Mouse (Mus musculus) Patski (cell line): ENCODE measurements around the gene Sowaha. TPM values are rescaled to one million over a fixed set of nuclear protein-coding genes. Genes with fewer than 3 reads are reported as not detected.

Experiments
- ATAC-seq: fragments of 100-300 bp; one replicate; pipeline ENCODE4 v1.8.0; 2021
- CTCF ChIA-PET: fragments of 350-600 bp; sonication (Branson Sonifier 250); formaldehyde crosslinking; loops from one replicate; lab custom pipeline; 2022; ENCODE audit warnings: inconsistent platforms; lab: Charles Lee
- POLR2A ChIA-PET: fragments of 350-600 bp; sonication (Branson Sonifier 250); formaldehyde crosslinking; loops from one replicate; lab custom pipeline; 2022; ENCODE audit warnings: antibody characterized with exemption, inconsistent platforms; lab: Charles Lee
- DNase-seq: peaks from one replicate; pipeline ENCODE4 v3.0.0-alpha.2; 2011; ENCODE audit warnings: low read depth, low spot score
- H3K27me3 ChIP-seq: fragments of 371-371 bp; one replicate; pipeline ENCODE4 v1.5.1; 2021
- CTCF ChIP-seq: fragments of 100-300 bp; IDR thresholded peaks from one replicate; pipeline ENCODE4 v1.5.1; 2021
- in situ Hi-C: fragments of 300-500 bp; cut with MboI; formaldehyde crosslinking; loops from 3 replicates; pipeline ENCODE4 v1.11.1; 2018; ENCODE audit warnings: low pct_unique_long_range_greater_than_20kb, mixed read lengths
- polyA plus RNA-seq: library from polyadenylated mRNA; unstranded; gene quantifications from one replicate; pipeline ENCODE4 v1.2.3, GENCODE M21; 2021

The Sowaha gene
- not detected for polyA plus RNA-seq

- CTCF ChIA-PET: no interaction called here
- in situ Hi-C loops: no loop called here
Measured at GRCm38 (mm10) chr11:53479783-53480301, at the start of gene Sowaha, which contains the start of gene Gm9945. TSS of gene Sowaha (minus strand) at chr11:53480274. TSS of gene Gm9945 (plus strand) at chr11:53480166.

GRCm38 (mm10) chr11:53529253-53529557 lies 49.1 kb upstream of the Sowaha start:
- TF ChIP-seq CTCF: no peak
- POLR2A ChIA-PET: no interaction called here
- no peak for ATAC-seq
- H3K27me3 ChIP-seq: no peaks in the 10 kb centered on the region
- in situ Hi-C loops: no loop called here
- DNase-seq: no peak
- CTCF ChIA-PET: no interaction called here

More at GRCm38 (mm10) chr11:53479783-53480301, at the start of gene Sowaha, which contains the start of gene Gm9945:
- TF ChIP-seq CTCF: no peak
- ATAC-seq (no peak), DNase-seq (no peak)
- H3K27me3 ChIP-seq: peaks cover 50% of the 10 kb centered on the region
- POLR2A ChIA-PET: no interaction called here

DNA sequence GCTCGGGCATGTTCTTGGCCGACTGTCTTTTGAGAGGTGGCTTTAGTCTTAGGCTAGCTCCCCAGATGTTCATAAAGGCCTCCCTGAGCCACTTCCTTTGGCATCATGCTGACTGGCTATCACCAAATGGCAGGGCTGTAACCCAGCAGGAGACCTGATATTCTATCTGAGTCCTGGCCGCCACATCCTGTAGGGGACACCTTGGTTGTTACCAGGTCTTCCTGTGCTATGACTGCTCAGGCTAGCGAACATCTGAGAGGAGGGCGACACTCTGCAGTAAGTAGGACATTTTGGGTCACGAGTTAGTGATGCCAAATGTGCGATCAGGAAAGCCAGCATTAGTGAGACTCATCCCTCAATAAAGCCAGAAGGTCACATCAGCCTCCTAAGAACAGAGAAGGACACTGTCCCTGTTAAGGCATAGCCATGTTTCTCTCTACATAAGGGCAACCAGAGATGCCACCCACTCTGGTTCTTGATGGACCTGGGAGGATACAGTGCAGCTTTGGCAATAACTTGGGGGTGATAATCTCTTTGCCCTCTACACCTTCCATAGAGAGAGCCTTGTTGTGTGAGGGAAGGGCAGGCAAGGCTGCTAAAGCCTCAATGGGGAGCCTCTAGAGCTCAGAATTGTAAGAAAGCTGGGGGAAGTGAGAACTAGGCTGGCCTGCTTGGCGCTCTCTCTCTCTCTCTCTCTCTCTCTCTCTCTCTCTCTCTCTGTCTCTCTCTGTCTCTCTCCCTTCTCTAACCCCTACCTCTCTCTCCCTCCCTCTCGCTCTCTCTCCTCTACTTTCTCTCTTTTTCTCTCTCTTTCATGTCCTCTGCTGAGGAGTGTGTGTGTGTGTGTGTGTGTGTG lies 48.6 kb upstream of the Sowaha start:
- TF ChIP-seq CTCF: no peak
- in situ Hi-C loops: no loop called here
- CTCF ChIA-PET: no interaction called here
- no peak for DNase-seq
- POLR2A ChIA-PET: no interaction called here
- ATAC-seq: no peak
- H3K27me3 ChIP-seq: no peaks in the 10 kb centered on the region

DNA sequence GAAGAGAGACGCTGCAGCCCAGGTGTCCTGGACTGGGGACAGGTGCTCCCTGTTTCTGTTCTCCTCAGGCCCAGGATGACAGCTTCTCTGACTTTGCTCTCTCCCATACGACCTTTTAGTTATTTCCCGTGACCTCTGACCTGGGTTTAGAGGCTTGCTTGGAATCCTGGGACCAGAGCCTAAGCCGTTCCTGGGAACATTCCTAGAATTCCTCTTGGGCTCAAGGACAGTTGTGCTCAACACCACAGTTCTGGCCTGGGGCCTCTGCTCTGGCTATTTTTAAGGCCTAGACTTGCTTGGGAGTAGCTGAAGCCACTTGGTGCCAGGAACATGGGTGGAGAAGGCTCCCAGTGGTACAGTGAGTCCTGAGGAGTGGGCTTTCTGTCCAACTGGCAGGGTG lies 45.4 kb upstream of the Sowaha start:
- no peaks in the 10 kb centered on the region for H3K27me3 ChIP-seq
- in situ Hi-C loops: no loop called here
- ChIA-PET POLR2A (no interaction called here), CTCF (interaction anchor here (1.4 to 2.1 kb wide), 2 partner anchors 18 to 26 kb away, joined by 3 to 7 read pairs; no protein-coding TSS in a partner anchor)
- TF ChIP-seq CTCF: no peak
- no peak for ATAC-seq
- DNase-seq: no peak

GRCm38 (mm10) chr11:53524905-53525304 lies 44.8 kb upstream of the Sowaha start:
- no peak for TF ChIP-seq CTCF
- POLR2A ChIA-PET: interaction anchor here (0.6 kb wide), 1 partner anchor 219 kb away, joined by 5 read pairs; no protein-coding TSS in a partner anchor
- DNase-seq: no peak
- no peak for ATAC-seq
- CTCF ChIA-PET: interaction anchor here (1.4 kb wide), 1 partner anchor 17 kb away, joined by 3 read pairs; no protein-coding TSS in a partner anchor
- in situ Hi-C loops: no loop called here
- no peaks in the 10 kb centered on the region for H3K27me3 ChIP-seq

DNA sequence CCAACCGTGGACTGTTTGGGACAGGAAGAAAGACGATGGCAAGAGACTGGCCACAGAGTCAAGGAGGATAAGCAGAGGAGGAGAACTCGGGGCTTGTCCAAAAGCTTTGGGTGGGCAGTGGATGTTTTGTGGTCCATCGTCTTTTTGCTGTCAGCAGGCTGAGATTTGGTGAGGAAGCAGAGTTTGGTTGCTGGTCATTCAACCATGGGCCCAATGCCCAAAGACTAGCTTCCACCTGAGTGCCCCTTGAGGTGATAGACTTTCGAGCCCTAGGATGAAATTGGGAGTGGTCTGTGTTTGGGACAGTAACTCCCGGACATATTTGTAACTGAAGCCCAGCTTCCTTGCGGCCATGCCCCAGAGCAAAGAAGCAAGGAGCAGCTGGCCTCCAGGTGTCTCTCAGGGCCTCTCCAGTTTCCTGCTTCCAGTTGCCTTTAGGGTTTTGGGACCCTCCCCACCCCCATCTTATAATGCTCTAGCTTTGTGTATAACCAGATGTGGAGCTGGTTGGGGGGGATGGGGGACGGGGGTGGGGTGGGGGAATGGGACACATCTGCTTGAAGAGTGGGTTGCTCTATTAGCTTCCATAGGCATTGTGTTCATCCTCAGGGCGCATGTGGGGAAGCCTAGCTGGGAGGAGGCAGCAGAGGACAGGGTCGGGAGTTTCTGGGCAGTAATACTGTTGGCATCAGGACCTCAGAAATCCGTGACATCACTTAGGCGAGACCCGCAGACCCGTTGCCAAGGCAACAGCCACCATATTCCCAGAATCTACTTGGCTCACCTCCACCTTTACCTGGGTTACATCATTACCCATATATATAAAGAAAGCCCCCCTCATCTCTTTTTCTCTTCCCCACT lies 43.7 kb upstream of the Sowaha start:
- in situ Hi-C loops: no loop called here
- H3K27me3 ChIP-seq: no peaks in the 10 kb centered on the region
- DNase-seq (no peak), ATAC-seq (no peak)
- no peak for TF ChIP-seq CTCF
- CTCF ChIA-PET: interaction anchor here (1.4 kb wide), 1 partner anchor 16 kb away, joined by 3 read pairs; no protein-coding TSS in a partner anchor
- POLR2A ChIA-PET: interaction anchor here (1.1 kb wide), 1 partner anchor 19 kb away, joined by 3 read pairs; no protein-coding TSS in a partner anchor

DNA sequence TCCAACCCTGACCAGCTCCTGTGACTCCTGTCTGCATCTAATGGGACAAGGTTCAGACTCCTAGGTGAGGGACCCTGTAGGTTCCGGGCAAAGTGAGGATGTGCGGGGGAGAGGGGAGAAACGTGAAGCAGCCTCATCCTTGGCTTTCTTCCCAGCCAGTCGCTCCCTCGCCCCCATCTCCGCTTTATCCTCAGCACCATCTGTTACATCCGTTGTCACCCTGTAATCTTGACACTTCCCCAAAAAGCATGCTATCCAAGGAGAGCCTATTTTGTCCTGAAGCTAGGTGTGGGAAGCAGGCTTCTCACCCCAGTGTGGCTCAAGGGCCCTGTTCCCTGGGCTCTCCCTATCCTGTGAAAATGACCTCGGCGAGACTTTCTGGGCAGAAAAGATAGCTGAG lies 42.9 kb upstream of the Sowaha start:
- POLR2A ChIA-PET: interaction anchor here (1.1 kb wide), 1 partner anchor 19 kb away, joined by 3 read pairs; no protein-coding TSS in a partner anchor
- DNase-seq (no peak), ATAC-seq (no peak)
- no peaks in the 10 kb centered on the region for H3K27me3 ChIP-seq
- CTCF ChIA-PET: no interaction called here
- in situ Hi-C loops: no loop called here
- no peak for TF ChIP-seq CTCF

GRCm38 (mm10) chr11:53522362-53522761 lies 42.3 kb upstream of the Sowaha start:
- ATAC-seq (no peak), DNase-seq (no peak)
- no peaks in the 10 kb centered on the region for H3K27me3 ChIP-seq
- POLR2A ChIA-PET: interaction anchor here (1.1 kb wide), 1 partner anchor 18 kb away, joined by 3 read pairs; no protein-coding TSS in a partner anchor
- TF ChIP-seq CTCF: no peak
- CTCF ChIA-PET: no interaction called here
- in situ Hi-C loops: no loop called here

DNA sequence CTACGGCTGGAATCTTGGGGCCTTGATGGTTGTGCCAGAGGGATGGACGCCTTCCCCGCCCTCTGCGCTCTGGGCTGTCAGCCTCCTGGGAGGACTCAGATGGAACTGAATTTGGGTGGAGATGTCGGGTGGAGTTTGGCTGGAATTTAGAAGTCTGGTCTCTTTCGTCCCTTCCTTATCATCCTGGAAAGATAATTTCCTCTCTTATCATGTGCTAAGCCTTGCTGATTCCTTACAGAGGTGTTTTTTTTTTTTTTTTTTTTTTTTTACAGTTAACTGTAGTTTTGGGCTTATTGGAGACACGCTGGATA lies 41.7 kb upstream of the Sowaha start:
- CTCF ChIA-PET: interaction anchor here (1.3 kb wide), 1 partner anchor 15 kb away, joined by 3 read pairs; no protein-coding TSS in a partner anchor

DNA sequence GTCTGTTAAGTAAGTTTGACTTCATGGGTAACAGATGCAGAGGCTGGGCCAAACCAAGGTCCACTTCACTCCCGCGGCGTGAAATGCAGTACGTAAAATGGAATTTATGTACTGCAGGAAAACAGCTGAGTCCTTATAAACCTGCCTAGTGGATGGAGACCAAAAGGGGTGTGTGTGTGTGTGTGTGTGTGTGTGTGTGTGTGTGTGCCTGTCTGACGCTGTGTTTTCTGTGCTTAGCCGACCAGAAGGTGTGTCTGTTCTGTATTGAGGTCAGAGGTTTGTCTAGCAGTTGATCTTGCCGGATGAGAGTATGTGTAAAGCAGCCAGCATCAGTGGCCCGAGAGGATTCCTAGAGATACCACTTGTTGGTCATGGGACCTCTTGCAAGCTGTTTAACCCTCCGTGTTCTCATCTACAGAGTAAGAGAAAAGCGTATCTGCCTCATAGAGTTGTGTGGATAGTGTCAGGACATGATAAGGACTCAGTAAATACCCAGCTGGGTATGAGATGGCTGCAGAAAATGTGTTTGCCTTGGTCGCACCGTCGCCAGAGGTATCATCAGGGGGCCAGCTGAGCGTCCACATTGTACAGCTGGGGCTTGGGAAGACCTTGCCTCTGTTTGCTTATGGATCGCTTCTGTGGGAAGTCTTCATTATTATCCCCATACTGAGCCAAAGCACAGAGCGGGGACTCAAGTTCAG lies 41.2 kb upstream of the Sowaha start:
- DNase-seq: no peak
- H3K27me3 ChIP-seq: no peaks in the 10 kb centered on the region
- TF ChIP-seq CTCF: no peak
- CTCF ChIA-PET: interaction anchor here (1.3 kb wide), 1 partner anchor 16 kb away, joined by 3 read pairs; no protein-coding TSS in a partner anchor
- in situ Hi-C loops: no loop called here
- POLR2A ChIA-PET: no interaction called here
- no peak for ATAC-seq

More for the DNA sequence above, 41.7 kb upstream of the Sowaha start:
- POLR2A ChIA-PET: no interaction called here
- DNase-seq (no peak), ATAC-seq (no peak)
- TF ChIP-seq CTCF: no peak
- in situ Hi-C loops: no loop called here
- H3K27me3 ChIP-seq: no peaks in the 10 kb centered on the region
